Mouse (Mus musculus) MEL-GATA-1-ER (cell line): ENCODE data around the gene Auts2.
"Not testable (repeated sequence)": the region's sequence is repeated elsewhere in the genome, so short reads cannot be mapped to it uniquely, and the experiment has no call there.

Source experiments
- DNase-seq: peaks from one replicate; pipeline ENCODE4 v3.0.0-alpha.2; 2012; ENCODE audit warnings: low read depth; ENCODE audit errors: extremely low read depth

Auts2 gene

GRCm38 (mm10) chr5:132543118-132544071 is at the start of gene Auts2:
Gene Auts2, minus strand, starts transcription at chr5:132543344.
- no peak for DNase-seq

GRCm38 (mm10) chr5:132591721-132592695 is 48.9 kb upstream of the Auts2 start:
- DNase-seq = no peak

GRCm38 (mm10) chr5:132579774-132580173 is 36.6 kb upstream of the Auts2 start:
- DNase-seq = no peak

DNA sequence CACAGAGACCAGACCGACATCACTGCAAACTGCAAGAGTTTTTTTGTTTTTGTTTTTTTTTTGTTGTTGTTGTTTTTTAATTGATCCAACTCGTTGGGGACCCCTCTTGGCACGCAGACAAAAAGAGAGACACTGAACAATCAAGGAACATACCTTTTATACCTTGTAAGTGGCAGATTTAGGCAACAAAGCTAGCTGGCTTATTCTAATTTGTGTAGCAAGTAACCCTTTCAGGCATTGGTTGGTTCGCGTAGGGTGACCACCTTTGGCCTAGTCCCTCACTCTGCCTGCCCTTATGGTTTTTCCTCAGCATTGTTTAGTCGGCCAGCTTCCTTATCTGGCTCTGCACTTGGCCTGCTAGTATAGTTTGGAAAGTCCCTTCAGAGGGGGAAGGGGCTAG is 17.6 kb upstream of the Auts2 start:
- DNase-seq = not testable (repeated sequence)

DNA sequence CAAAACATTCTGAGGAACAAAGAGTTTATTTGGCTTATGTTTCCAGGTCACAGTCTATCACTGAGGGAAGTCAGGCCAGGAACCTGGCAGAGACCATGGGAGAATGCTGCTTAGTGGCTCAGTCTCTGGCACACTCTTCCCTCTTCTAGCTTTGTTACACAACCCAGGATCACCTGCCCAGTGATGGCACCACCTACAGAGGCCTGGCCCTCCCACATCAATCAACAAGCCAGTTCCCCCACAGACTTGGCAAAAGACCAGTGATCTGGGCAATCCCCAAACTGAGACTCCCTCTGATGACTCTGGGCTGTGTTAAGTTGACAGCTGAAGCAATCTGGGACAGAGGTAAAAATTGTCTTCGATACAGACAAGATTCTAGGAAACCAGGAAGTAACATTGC is 2.6 kb upstream of the Auts2 start:
- no peak for DNase-seq

- no peak for DNase-seq
These were observed 1.2 kb upstream of the Auts2 start for GRCm38 (mm10) chr5:132544176-132544995.

GRCm38 (mm10) chr5:132542381-132543020 is 643 bp downstream of the Auts2 start:
- no peak for DNase-seq

GRCm38 (mm10) chr5:132541951-132542350 is 1.2 kb downstream of the Auts2 start:
- DNase-seq = no peak

- DNase-seq = no peak
These were observed 1.7 kb downstream of the Auts2 start for GRCm38 (mm10) chr5:132541371-132541931.

DNA sequence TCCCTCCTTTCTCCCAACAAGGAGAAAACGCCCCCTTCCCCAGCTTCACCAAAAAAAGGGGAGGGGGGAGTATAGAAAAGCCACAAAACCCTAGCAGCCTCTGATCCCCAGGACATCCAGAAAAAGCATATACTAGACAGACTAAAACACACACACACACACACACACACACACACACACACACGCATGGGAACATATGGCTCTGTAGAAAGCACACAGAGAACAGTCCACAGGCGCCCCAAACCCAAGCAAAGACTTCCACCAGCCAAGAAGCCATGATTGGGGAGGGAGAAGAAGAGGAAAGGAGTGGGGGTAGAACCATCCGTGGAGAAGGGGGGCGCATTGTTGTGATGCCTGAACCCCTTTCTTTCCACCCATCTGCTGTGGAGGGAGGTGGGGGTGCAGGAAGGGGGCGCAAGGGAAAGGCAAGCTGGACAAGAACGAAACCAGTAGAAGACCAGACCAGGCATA is 2.3 kb downstream of the Auts2 start:
- no peak for DNase-seq

DNA sequence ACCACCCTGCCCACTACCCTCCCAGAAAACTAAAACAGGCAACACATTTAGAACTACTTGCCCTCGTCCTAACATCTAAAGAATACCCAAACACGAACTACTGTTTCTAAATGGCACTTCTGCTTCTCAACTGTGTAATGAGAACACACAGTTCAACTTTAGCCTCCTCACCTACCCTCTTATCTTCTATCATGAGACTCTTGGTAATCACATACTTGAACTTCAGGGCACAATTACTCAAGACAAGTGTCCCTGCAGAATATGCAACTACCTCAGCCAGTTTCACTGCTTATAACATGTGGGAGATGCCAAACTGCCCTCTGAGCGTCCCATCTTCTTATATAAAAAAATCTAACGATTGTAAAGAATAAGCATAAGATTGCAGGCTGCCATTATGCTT is 5.7 kb downstream of the Auts2 start:
- no peak for DNase-seq

DNA sequence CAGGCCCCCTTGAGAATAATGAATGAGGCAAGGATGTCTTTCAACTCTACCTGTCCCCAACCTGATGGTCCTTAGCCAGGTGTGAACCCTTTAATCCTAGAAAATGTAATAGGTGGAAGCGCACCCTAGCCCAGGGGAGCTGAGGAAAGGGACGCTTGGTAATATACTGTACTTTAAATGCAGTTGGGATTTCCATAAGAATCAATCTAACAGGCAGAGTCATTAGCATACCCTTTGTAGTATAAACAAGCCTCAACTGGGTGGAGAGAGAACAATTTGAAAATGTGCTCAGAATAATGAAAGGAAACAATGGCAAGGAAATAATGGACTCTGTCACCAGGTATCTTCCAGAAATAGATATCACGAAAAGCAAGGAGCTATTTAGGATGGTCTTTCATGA is 16.7 kb downstream of the Auts2 start:
- DNase-seq = no peak

- DNase-seq = no peak
These were observed 21.7 kb downstream of the Auts2 start for GRCm38 (mm10) chr5:132521358-132521873.

GRCm38 (mm10) chr5:132517879-132518278 is 25.3 kb downstream of the Auts2 start:
- no peak for DNase-seq

DNA sequence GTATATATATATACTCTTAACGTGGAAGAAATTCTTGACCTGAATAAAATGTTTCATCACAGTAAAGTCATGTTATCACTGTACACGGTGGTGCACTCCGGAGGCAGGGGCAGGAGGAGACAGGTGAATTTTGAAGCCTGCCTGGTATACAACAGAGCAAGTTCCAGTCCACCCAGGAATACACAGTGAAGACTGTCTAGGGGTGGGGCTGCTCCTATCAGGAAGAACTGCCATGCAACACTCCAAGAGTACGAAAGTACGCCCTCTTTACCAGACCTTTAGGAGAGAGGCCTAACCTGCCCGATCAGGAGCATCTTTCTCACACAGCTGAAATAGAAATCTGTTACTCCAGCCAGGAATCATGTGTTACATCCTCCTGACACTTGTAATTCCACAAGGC is 28.6 kb downstream of the Auts2 start:
- no peak for DNase-seq

- DNase-seq = no peak
These were observed 29.9 kb downstream of the Auts2 start for GRCm38 (mm10) chr5:132513206-132513605.

DNA sequence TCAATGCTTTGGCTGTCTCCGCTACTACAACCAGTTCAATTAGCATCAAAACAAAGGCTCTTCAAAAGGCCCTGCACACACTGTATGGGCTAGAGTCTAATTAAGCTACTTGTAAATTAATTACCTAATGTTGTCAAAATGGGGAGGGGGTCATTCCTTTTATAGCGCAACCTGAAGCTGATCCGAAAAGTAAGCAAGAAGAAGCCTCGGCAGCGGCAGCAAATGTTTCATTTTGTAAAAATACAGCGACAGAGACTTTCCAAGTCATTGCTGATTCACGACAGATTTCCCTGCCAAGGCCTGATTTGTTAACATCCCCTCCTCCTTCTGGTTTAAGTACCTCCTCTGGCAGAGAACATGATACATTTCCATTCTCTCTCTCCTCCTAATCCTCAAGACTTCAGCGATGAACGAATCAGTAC is 33.7 kb downstream of the Auts2 start:
- DNase-seq = no peak

- no peak for DNase-seq
These were observed 38.3 kb downstream of the Auts2 start for GRCm38 (mm10) chr5:132504893-132505292.

GRCm38 (mm10) chr5:132503431-132503830 is 39.7 kb downstream of the Auts2 start:
- DNase-seq = no peak

- DNase-seq = no peak
These were observed 41.1 kb downstream of the Auts2 start for GRCm38 (mm10) chr5:132502036-132502435.
